Mouse (Mus musculus): ENCODE measurements around the gene 2410004B18Rik. TPM values are rescaled to one million over a fixed set of nuclear protein-coding genes. Genes with fewer than 3 reads are reported as not detected.
A peak's percentile ranks its signal among the peaks of the same experiment; 100 is the strongest.

2410004B18Rik gene
- total RNA-seq, 1 experiment, result 38.7 TPM

DNA sequence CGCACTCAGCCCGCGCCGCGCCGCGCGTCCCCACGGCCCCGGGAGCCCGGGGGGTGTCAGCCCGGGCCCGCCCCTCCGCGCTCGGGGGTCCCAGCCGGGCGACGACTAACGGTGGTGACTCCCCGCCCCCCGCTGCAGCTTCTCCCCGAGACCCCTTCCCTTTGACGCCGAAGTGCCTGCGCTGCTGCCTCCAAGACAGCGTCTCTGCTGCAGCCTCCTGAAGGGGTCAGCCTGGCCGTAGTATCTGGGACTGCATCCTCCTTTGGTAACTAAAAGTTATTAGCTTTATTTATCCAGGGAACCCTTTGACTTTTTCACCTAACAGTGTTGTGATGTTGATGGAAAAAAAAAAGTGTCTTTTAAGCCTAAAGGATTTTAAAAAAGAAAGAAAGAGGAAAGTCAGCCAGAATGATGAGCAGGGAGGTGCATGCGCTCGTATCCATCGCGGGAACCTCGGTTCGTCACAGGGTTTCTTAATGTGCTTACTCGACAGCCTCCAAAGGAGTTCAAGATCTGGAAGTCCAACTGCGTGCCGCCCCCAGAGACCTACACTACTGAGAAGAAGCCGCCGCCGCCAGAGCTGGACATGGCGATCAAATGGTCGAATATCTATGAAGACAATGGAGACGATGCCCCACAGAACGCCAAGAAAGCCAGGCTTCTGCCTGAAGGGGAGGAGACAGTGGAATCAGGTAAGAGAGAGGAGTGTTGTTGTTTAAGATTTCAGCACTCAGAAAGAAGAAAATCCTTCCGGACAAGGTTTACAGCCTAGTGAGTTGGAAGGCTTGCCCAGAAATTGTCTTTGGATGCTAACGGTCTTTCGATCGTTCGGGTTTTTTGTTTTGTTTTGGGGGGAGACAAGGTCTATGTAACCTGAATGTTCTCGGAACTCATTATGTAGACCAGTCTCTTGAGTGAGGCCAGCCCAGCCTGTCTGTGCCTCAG is 863 bp downstream of the 2410004B18Rik start:
- in situ Hi-C loops (cut with MboI; ENCODE audit: low sequenced_read_pairs in 2 of 2, unreplicated experiment in 2 of 2), result no loop called here
- TF ChIP-seq CHD2 (IDR thresholded peaks at IDR 0.05; ENCODE audit: low read depth, low read length) (no peak), HCFC1 (IDR thresholded peaks at IDR 0.05; ENCODE audit: borderline replicate concordance, insufficient read depth, low read length) (no peak), ZNF384 (IDR thresholded peaks at IDR 0.05; ENCODE audit: low read depth, low read length) (no peak), MAFK (IDR thresholded peaks at IDR 0.05; ENCODE audit: insufficient read depth, low read depth, low read length) (no peak), ZC3H11A (IDR thresholded peaks at IDR 0.05; ENCODE audit: borderline replicate concordance, low read depth, low read length) (no peak)
- peaks cover 8% of the 10 kb centered on the region for H3K36me3 ChIP-seq (ENCODE audit: control insufficient read depth, insufficient read depth, low read length, poor library complexity, severe bottlenecking)
- peak overlapping the region; percentile 94 to 96 for H3K4me3 ChIP-seq (ENCODE audit: insufficient read depth in 1 of 2, low read depth in 1 of 2, low read length in 2 of 2, poor library complexity in 1 of 2, severe bottlenecking in 1 of 2)
- no peak overlapping the region for H3K27ac ChIP-seq (ENCODE audit: insufficient read depth, low read depth, low read length, poor library complexity, severe bottlenecking)
- H3K9me3 ChIP-seq (ENCODE audit: control insufficient read depth, insufficient read depth, low read depth, low read length), result no peaks in the 10 kb centered on the region
- peaks cover 0 to 6% of the 10 kb centered on the region in 2 experiments; a peak in 2 of 4 replicates for H3K4me1 ChIP-seq (ENCODE audit: control insufficient read depth in 2 of 2, insufficient read depth in 2 of 2, low read length in 2 of 2, poor library complexity in 1 of 2)
- H3K9ac ChIP-seq (ENCODE audit: insufficient read depth, low read depth, low read length, poor library complexity, severe bottlenecking), result peak overlapping the region; percentile 97
- no peak for DNase-seq (ENCODE audit: low read depth, low spot score)

- Histone ChIP-seq H3K27ac (ENCODE audit: insufficient read depth, low read depth, low read length, poor library complexity, severe bottlenecking) (no peak overlapping the region), H3K4me1 (ENCODE audit: control insufficient read depth in 2 of 2, insufficient read depth in 2 of 2, low read length in 2 of 2, poor library complexity in 1 of 2) (peaks cover 0 to 6% of the 10 kb centered on the region in 2 experiments; a peak in 2 of 4 replicates), H3K9ac (ENCODE audit: insufficient read depth, low read depth, low read length, poor library complexity, severe bottlenecking) (peak overlapping the region; percentile 97; the same call in 1 of the 2 replicates), H3K4me3 (ENCODE audit: insufficient read depth in 1 of 2, low read depth in 1 of 2, low read length in 2 of 2, poor library complexity in 1 of 2, severe bottlenecking in 1 of 2) (peak overlapping the region; percentile 94 to 96; a peak in 3 of 4 replicates), H3K9me3 (ENCODE audit: control insufficient read depth, insufficient read depth, low read depth, low read length) (no peaks in the 10 kb centered on the region), H3K36me3 (ENCODE audit: control insufficient read depth, insufficient read depth, low read length, poor library complexity, severe bottlenecking) (peaks cover 8% of the 10 kb centered on the region)
- no peak for DNase-seq (ENCODE audit: low read depth, low spot score)
- TF ChIP-seq ZNF384 (IDR thresholded peaks at IDR 0.05; ENCODE audit: low read depth, low read length) (no peak), CHD2 (IDR thresholded peaks at IDR 0.05; ENCODE audit: low read depth, low read length) (no peak), HCFC1 (IDR thresholded peaks at IDR 0.05; ENCODE audit: borderline replicate concordance, insufficient read depth, low read length) (no peak), ZC3H11A (IDR thresholded peaks at IDR 0.05; ENCODE audit: borderline replicate concordance, low read depth, low read length) (no peak), MAFK (IDR thresholded peaks at IDR 0.05; ENCODE audit: insufficient read depth, low read depth, low read length) (no peak)
- in situ Hi-C loops (cut with MboI; ENCODE audit: low sequenced_read_pairs in 2 of 2, unreplicated experiment in 2 of 2), result no loop called here
Measured at GRCm38 (mm10) chr3:145939402-145939801, 1.6 kb downstream of the 2410004B18Rik start.

DNA sequence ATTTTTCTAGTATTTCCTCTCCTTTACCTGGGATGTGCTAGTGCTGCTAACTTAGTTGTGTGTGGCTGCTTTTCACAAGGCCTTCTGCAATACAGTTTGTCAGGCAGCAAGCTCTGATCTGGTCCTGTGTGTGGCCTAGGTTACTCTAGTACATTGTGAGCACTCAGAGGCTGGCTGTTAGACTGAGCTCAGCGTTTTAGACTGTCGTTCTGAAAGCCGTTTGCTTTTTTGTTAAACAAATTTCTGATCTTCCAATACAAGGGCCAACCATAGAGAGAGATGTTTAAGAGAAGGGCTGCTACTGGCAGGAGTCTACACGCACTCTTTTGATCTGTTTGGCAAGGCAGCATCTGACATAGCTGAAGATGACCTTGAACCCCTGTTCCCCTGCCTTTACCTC is 2.2 kb downstream of the 2410004B18Rik start:
- H3K27ac ChIP-seq (ENCODE audit: insufficient read depth, low read depth, low read length, poor library complexity, severe bottlenecking), result no peak overlapping the region
- H3K9me3 ChIP-seq (ENCODE audit: control insufficient read depth, insufficient read depth, low read depth, low read length), result no peaks in the 10 kb centered on the region
- TF ChIP-seq ZC3H11A (IDR thresholded peaks at IDR 0.05; ENCODE audit: borderline replicate concordance, low read depth, low read length) (no peak), ZNF384 (IDR thresholded peaks at IDR 0.05; ENCODE audit: low read depth, low read length) (no peak), CHD2 (IDR thresholded peaks at IDR 0.05; ENCODE audit: low read depth, low read length) (no peak), MAFK (IDR thresholded peaks at IDR 0.05; ENCODE audit: insufficient read depth, low read depth, low read length) (no peak), HCFC1 (IDR thresholded peaks at IDR 0.05; ENCODE audit: borderline replicate concordance, insufficient read depth, low read length) (no peak)
- H3K4me1 ChIP-seq (ENCODE audit: control insufficient read depth in 2 of 2, insufficient read depth in 2 of 2, low read length in 2 of 2, poor library complexity in 1 of 2), result peaks cover 0 to 6% of the 10 kb centered on the region in 2 experiments; a peak in 2 of 4 replicates
- no peak for DNase-seq (ENCODE audit: low read depth, low spot score)
- in situ Hi-C loops (cut with MboI; ENCODE audit: low sequenced_read_pairs in 2 of 2, unreplicated experiment in 2 of 2), result loop anchor here in 1 of 2 experiments (10.0 kb wide), 1 partner anchor 115 kb away; no protein-coding TSS in a partner anchor
- no peak overlapping the region for H3K4me3 ChIP-seq (ENCODE audit: insufficient read depth in 1 of 2, low read depth in 1 of 2, low read length in 2 of 2, poor library complexity in 1 of 2, severe bottlenecking in 1 of 2)
- H3K9ac ChIP-seq (ENCODE audit: insufficient read depth, low read depth, low read length, poor library complexity, severe bottlenecking), result no peak overlapping the region
- H3K36me3 ChIP-seq (ENCODE audit: control insufficient read depth, insufficient read depth, low read length, poor library complexity, severe bottlenecking), result peaks cover 10% of the 10 kb centered on the region

DNA sequence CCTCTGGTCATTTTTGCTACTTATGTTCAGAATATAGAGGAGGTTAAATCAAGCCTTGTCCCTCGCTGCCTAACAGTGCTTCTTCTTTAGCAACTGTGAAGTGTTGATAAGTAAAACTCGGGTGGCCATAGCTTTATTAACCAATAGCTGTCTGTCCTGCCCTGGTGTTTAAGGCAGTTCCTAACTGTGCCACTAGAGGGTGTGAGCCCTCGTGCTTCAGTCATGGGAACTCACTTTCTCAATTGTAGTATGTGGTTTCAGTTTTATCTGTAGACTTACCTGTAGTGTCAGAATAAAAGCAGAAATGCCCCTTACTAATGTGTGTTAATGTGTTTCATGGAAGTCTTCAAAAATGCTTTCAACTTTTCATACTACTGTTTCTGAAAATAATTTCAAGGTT is 4.2 kb downstream of the 2410004B18Rik start:
- in situ Hi-C loops (cut with MboI; ENCODE audit: low sequenced_read_pairs in 2 of 2, unreplicated experiment in 2 of 2), result loop anchor here in 1 of 2 experiments (10.0 kb wide), 1 partner anchor 113 kb away; no protein-coding TSS in a partner anchor
- H3K9ac ChIP-seq (ENCODE audit: insufficient read depth, low read depth, low read length, poor library complexity, severe bottlenecking), result no peak overlapping the region
- no peak overlapping the region for H3K27ac ChIP-seq (ENCODE audit: insufficient read depth, low read depth, low read length, poor library complexity, severe bottlenecking)
- peaks cover 10% of the 10 kb centered on the region for H3K36me3 ChIP-seq (ENCODE audit: control insufficient read depth, insufficient read depth, low read length, poor library complexity, severe bottlenecking)
- TF ChIP-seq ZNF384 (IDR thresholded peaks at IDR 0.05; ENCODE audit: low read depth, low read length) (no peak), MAFK (IDR thresholded peaks at IDR 0.05; ENCODE audit: insufficient read depth, low read depth, low read length) (no peak), CHD2 (IDR thresholded peaks at IDR 0.05; ENCODE audit: low read depth, low read length) (no peak), ZC3H11A (IDR thresholded peaks at IDR 0.05; ENCODE audit: borderline replicate concordance, low read depth, low read length) (no peak), HCFC1 (IDR thresholded peaks at IDR 0.05; ENCODE audit: borderline replicate concordance, insufficient read depth, low read length) (no peak)
- H3K9me3 ChIP-seq (ENCODE audit: control insufficient read depth, insufficient read depth, low read depth, low read length), result no peaks in the 10 kb centered on the region
- H3K4me3 ChIP-seq (ENCODE audit: insufficient read depth in 1 of 2, low read depth in 1 of 2, low read length in 2 of 2, poor library complexity in 1 of 2, severe bottlenecking in 1 of 2), result no peak overlapping the region
- peak; percentile 70 for DNase-seq (ENCODE audit: low read depth, low spot score)
- peaks cover 0 to 6% of the 10 kb centered on the region in 2 experiments; a peak in 2 of 4 replicates for H3K4me1 ChIP-seq (ENCODE audit: control insufficient read depth in 2 of 2, insufficient read depth in 2 of 2, low read length in 2 of 2, poor library complexity in 1 of 2)

Data from ES-E14 (cell line).